Mouse (Mus musculus) left cerebral cortex, adult 2 months (tissue): ENCODE results near the gene Bpifb4. TPM values are rescaled to one million over a fixed set of nuclear protein-coding genes. Genes with fewer than 3 reads are reported as not detected.

Experiments used
- DNase-seq, 2 experiments: peaks; one replicate each; pipeline ENCODE4 v3.0.0; 2021 to 2022; ENCODE audit warnings: low spot score in 2 of 2, mixed read lengths in 1 of 2; ENCODE audit errors: extremely low spot score in 1 of 2
- H3K27ac ChIP-seq: fragments of 200-600 bp; 2 replicates; pipeline ENCODE4 v1.8.1; 2022
- H3K4me3 ChIP-seq: fragments of 200-600 bp; 2 replicates; pipeline ENCODE4 v1.8.1; 2022
- CTCF ChIP-seq: fragments of 200-600 bp; IDR thresholded peaks from 2 replicates; pipeline ENCODE4 v1.8.1; 2022; ENCODE audit warnings: antibody characterized with exemption, mild to moderate bottlenecking, moderate library complexity
- intact Hi-C: fragments of 180-260 bp; cut with DNase I; formaldehyde crosslinking; loops from one replicate; pipeline ENCODE4 v1.15.1; 2025
- total RNA-seq, 2 experiments: library from RNA; stranded (reverse); gene quantifications; 2 replicates each; pipeline ENCODE4 v1.2.3; 2021

The Bpifb4 gene
- total RNA-seq, 2 experiments from 2014 or later: not detected

DNA sequence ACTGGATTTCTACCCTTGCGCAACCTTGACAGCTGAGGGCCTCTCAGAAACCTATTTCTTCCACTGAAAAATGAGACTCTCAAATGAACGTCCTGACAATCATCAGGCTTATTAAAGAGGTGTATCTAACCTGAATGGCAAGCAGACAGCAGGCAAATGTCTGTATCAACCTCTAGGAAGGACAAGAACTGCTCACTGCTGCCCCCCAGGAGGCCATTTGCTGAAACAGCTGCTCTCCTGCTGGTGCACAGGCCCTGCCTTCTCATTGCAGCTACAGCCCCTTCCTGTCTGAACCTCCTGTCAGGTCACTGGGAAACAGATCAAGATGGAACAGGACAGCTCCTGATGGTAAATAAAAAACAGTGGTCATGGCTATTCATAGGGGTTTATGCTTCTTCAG is 68.3 kb downstream of the Bpifb4 start:
- no peak for DNase-seq
- peak; percentile 13 for TF ChIP-seq CTCF
- intact Hi-C loops: no loop called here
- Histone ChIP-seq H3K4me3 (no peak overlapping the region), H3K27ac (no peak overlapping the region)

DNA sequence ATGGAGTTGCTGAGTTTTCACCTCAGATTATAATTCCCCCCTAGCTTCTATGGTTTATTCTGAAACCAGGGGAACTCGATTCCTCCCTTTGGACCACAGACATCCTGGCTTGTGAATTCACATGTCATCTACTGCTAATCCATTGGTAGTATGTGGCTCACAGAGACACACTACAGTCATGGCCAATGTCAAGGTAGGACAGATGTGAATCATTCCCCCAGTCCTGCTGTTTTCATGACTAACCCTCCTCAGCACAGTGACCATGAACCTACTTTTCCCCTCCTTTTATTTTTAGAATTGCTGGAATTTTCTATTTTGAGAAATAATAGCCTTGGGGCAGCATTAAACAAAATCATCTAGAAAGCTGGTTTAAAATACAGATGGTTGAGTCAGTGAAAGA is 69.4 kb downstream of the Bpifb4 start:
- intact Hi-C loops: no loop called here
- Histone ChIP-seq H3K4me3 (no peak overlapping the region), H3K27ac (no peak overlapping the region)
- no peak for TF ChIP-seq CTCF
- DNase-seq: no peak

DNA sequence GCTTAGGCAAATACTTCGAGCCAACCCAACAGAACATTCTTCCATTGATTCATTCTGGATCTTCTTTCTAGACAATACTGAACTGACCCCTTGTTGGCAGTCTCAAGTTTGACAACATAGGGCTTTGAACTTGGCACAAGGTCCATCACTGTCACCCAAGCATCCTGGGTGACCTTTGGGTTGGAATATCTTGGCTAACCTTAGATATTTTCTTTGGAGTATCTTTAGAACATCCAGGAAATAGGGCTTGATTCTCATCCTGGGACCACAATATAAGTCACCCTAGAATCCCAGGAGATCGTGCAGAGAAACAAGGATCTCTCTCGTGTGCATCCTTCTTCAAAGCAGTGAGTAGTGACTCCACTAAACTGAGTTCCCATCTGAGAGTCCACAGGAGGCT is 70.0 kb downstream of the Bpifb4 start, which contains the start of gene Bpifa2:
Gene Bpifa2, plus strand, starts transcription at position 301 of the 400 bp plus-strand sequence.
- no peak for TF ChIP-seq CTCF
- intact Hi-C loops: no loop called here
- no peak within 1 kb of the TSS for H3K4me3 ChIP-seq
- H3K27ac ChIP-seq: no peak within 1 kb of the TSS
- DNase-seq: no peak

Other genes starting within 250 kb of the Bpifb4 start
- under 1 TPM in 1 of 2 experiments, not detected in 1; 0.16 TPM for gene Dnmt3c, start 241.6 kb upstream of the Bpifb4 start, total RNA-seq
- 10 to 100 TPM; 76.5 to 83.6 TPM for gene Mapre1, start 196.9 kb upstream of the Bpifb4 start, total RNA-seq
- under 1 TPM; 0.16 to 0.38 TPM for gene Efcab8, start 158.3 kb upstream of the Bpifb4 start, total RNA-seq
- gene Sun5, start 67.1 kb upstream of the Bpifb4 start, total RNA-seq: not detected
- not detected for gene Bpifb2, start 63.2 kb upstream of the Bpifb4 start, total RNA-seq
- gene Bpifb6, start 37.8 kb upstream of the Bpifb4 start, total RNA-seq: not detected
- not detected for gene Bpifb3, start 20.0 kb upstream of the Bpifb4 start, total RNA-seq
- not detected for gene Bpifa6, start 36.7 kb downstream of the Bpifb4 start, total RNA-seq
- gene Bpifa2, start 70.1 kb downstream of the Bpifb4 start, total RNA-seq: not detected
- gene Bpifa3, start 192.1 kb downstream of the Bpifb4 start, total RNA-seq: not detected
- gene Bpifa1, start 204.7 kb downstream of the Bpifb4 start, total RNA-seq: not detected
- not detected for gene Bpifa5, start 224.4 kb downstream of the Bpifb4 start, total RNA-seq